Mouse (Mus musculus): ENCODE data around the gene Scpep1. TPM values are rescaled to one million over a fixed set of nuclear protein-coding genes. Genes with fewer than 3 reads are reported as not detected.
"Not testable (repeated sequence)": the region's sequence is repeated elsewhere in the genome, so short reads cannot be mapped to it uniquely, and the experiment has no call there.

Scpep1 gene
- polyA plus RNA-seq, 1 experiment from 2014 or later = 57.4 TPM

DNA sequence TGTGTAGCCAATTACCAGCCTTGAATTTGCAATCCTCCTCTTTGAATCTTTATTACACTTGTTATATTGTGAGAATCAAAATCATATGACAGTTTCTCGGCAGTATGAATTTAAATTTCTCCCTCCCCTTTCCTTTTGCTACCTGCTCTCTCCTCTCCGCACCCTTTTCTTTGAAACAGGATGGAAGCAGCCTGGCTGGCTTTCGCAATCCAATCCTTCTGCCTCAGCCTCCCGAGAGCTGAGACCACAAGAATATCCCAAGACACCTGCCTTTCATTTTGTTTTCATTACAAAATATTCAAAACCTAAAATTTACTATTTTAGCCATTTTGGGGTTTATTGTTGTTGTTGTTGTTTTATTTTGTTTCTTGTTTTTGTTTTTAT, 56.9 kb downstream of the Scpep1 start:
- 84% methylated on average over 4 of the region's 4 CpGs for WGBS
- Histone ChIP-seq H3K9me3 (no peaks in the 10 kb centered on the region), H3K36me3 (no peaks in the 10 kb centered on the region), H3K27me3 (ENCODE audit: insufficient read depth, poor library complexity, severe bottlenecking) (peaks cover 19% of the 10 kb centered on the region; the same call in 1 of the 2 replicates), H3K27ac (no peak overlapping the region), H3K4me1 (replicated peaks) (0 out of 2 replicates have a peak, but pooled peaks cover 4% of the 10 kb centered on the region), H3K4me3 (no peak overlapping the region)
- no peak for DNase-seq (ENCODE audit: low spot score)

DNA sequence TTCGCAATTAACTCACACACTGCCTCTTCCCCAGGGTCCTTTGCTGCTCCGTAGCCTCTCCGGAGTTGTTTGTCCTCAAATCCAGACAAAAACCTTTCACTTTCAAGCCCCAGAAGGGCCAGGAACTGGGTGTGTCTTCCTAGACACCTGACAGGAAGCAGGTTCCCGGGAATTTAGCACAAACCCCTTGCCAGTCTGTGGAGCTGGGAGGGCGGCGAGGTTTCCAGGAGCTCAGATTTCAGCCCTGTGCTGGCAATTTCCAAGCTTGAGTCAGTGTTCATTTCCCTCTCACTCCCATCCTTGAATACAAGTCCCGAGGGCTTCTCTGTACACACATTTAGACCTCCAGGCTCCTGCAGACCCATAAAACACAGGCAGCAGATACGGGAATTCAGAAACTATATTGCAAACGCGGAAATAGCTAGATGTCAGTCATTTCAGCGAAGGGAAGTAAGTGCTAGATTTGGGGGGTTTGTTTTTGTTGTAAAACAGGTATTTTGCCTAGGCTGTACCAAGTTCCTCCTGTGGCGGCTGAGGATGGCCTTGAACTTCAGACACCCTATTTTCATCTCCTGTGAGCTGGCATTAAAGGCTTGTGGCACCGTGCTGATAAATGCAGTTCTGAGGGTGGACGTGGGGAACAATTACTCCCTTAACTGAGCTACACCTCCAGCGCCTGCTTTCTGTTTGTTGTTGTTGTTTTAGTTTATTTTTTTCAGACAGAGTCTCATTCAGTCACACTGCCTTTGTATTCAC, 57.5 kb downstream of the Scpep1 start:
- Histone ChIP-seq H3K27ac (no peak overlapping the region), H3K27me3 (ENCODE audit: insufficient read depth, poor library complexity, severe bottlenecking) (peaks cover 19% of the 10 kb centered on the region; the same call in 1 of the 2 replicates), H3K4me3 (no peak overlapping the region), H3K4me1 (replicated peaks) (0 out of 2 replicates have a peak, but pooled peaks cover 4% of the 10 kb centered on the region), H3K36me3 (no peaks in the 10 kb centered on the region), H3K9me3 (no peaks in the 10 kb centered on the region)
- 53% methylated on average over 15 of the region's 15 CpGs for WGBS
- peak; percentile 27 for DNase-seq (ENCODE audit: low spot score)

DNA sequence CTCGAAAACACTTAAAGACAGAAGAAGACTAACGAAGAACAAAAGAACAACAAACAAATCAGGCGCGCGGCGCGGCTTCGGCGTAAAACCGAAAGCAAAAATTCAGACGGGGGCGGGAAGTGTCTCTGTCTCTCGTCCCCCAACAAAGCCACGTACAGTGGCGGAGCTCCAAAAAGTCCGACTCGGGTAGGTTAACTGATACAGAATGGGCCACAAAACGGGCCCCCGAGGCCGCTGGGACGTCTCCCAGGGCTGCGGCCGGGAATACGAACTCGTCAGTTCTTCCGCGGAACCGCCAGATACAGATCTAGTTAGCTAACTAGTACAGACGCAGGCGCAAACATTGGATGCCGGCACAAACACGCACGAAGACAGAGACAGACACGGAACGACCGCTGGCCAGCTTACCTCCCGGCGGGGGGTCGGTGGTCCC, 59.4 kb downstream of the Scpep1 start:
- H3K36me3 ChIP-seq; H3K9me3 ChIP-seq; H3K4me1 ChIP-seq (replicated peaks); DNase-seq (ENCODE audit: low spot score); H3K27ac ChIP-seq: not testable (repeated sequence)
- peak overlapping the region; percentile 40 for H3K4me3 ChIP-seq
- H3K27me3 ChIP-seq (ENCODE audit: insufficient read depth, poor library complexity, severe bottlenecking) = peaks cover 19% of the 10 kb centered on the region; the same call in 1 of the 2 replicates
- 34% methylated on average over 39 of the region's 39 CpGs for WGBS

DNA sequence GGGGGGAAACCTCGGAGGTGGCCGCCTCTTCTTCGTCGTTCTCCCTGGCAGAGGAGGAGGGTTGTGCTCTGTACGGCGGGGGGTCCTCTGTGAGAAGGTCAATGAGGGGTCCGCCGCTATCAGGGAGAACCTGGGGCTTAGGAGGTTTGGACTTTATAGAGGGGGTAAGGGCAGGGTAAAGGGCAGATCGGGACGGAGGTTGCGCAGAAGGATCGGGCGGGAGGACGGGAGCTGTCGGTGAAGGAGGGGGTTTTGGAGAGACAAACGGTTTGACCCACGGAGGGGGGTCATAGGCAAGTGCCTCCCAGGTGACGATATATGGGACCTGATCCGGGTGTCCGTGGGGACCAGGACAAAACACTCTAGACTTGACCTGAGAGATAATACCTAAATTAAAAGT, 60.0 kb downstream of the Scpep1 start:
- H3K9me3 ChIP-seq; H3K4me3 ChIP-seq; DNase-seq (ENCODE audit: low spot score); H3K27ac ChIP-seq; H3K36me3 ChIP-seq; H3K4me1 ChIP-seq (replicated peaks): not testable (repeated sequence)
- H3K27me3 ChIP-seq (ENCODE audit: insufficient read depth, poor library complexity, severe bottlenecking) = peaks cover 19% of the 10 kb centered on the region; the same call in 1 of the 2 replicates
- 58% methylated on average over 18 of the region's 20 CpGs for WGBS

DNA sequence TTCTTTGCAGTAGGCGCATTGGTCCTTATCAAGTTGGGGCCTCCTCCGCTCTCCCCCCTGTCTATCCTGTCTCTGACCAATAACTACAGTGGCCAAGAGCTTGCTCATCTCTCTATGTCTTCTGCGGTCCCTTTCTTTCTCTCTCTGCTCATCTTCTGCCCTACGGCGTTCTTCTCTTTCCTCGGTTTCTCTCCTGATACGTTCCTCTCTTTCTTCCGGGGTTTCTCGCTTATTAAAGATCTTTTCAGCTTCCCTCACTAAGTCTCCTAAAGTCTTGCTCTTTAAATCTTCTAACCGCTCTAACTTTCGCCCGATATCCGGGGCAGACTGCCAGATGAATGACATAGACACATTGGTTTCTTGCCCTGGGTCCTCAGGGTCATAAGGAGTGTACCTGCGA, 61.0 kb downstream of the Scpep1 start:
- H3K36me3 ChIP-seq; H3K9me3 ChIP-seq; H3K4me1 ChIP-seq (replicated peaks); DNase-seq (ENCODE audit: low spot score); H3K4me3 ChIP-seq; H3K27ac ChIP-seq: not testable (repeated sequence)
- H3K27me3 ChIP-seq (ENCODE audit: insufficient read depth, poor library complexity, severe bottlenecking) = peaks cover 19% of the 10 kb centered on the region; the same call in 1 of the 2 replicates
- 92% methylated on average over 12 of the region's 14 CpGs for WGBS

DNA sequence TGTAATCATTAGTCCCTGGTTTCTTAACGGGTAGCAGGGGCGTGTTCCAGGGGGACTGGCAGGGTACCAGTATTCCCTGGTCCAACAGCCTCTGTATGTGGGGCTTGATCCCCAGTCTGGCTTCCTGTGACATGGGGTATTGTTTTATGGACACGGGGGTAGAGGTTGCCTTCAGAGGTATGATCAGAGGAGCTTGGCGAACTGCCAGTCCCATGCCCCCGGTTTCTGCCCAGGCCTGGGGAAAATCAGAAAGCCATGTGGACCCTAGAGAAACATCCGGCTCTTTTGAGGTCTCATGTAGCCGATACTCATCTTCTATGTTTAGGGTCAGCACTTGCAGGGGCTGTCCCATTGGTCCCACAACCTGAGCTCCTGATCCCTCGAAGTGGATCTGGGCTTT, 61.8 kb downstream of the Scpep1 start:
- not testable (repeated sequence) for H3K36me3 ChIP-seq; H3K27ac ChIP-seq; DNase-seq (ENCODE audit: low spot score); H3K4me3 ChIP-seq; H3K4me1 ChIP-seq (replicated peaks); H3K9me3 ChIP-seq
- WGBS = 91% methylated on average over 3 of the region's 8 CpGs
- peaks cover 14% of the 10 kb centered on the region; the same call in 1 of the 2 replicates for H3K27me3 ChIP-seq (ENCODE audit: insufficient read depth, poor library complexity, severe bottlenecking)

DNA sequence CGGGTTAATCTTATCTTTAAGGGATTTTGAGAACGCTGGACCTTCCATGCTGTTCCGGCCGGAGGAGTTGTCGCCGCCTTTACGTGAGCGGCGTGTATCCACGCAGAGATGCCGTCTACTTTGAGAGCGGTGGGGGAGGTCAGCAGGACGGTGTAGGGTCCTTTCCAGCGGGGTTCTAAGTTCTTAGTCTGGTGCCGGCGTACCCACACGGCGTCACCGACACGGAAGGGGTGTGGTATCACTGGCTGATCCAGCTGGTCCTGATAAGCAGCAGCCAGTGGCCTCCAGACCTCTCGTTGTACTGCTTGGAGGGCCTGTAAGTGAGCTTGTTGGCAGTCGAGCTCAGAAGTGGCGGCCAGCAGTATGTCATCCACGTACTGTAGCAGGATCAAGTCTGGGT, 62.5 kb downstream of the Scpep1 start:
- not testable (repeated sequence) for DNase-seq (ENCODE audit: low spot score); H3K4me3 ChIP-seq; H3K9me3 ChIP-seq; H3K36me3 ChIP-seq; H3K4me1 ChIP-seq (replicated peaks); H3K27ac ChIP-seq
- peaks cover 10% of the 10 kb centered on the region; the same call in 1 of the 2 replicates for H3K27me3 ChIP-seq (ENCODE audit: insufficient read depth, poor library complexity, severe bottlenecking)
- 96% methylated on average over 23 of the region's 24 CpGs for WGBS

DNA sequence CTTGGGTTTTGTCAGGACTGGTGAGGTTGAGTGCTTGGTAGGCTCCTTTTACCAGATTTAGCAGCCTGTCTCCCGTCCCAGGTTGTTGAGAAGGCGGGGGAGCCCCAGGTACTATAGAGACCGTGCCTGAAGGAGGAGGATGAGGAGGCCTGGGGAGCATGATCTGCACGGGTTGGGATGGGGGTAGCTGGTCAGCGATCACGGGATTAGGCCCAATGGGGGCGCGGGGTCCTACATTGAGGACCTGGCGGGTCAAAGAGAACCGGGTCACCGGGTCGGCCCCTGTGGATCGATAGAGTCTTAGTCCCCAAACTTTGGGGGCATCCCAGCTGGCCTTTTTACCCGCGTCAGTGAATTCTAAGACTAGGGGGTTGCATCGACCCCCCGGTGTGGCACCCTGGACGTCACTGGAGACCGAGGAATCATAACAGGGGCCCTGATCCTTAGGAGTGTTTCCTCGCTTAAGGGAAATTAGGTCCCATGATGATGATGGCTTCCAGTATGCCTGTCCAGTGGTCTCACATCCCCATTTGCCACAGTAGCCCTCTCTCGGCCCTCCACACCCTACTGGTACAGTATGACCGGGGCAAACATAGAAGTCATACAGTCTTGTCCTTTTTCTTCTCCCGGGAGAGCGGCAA, 63.2 kb downstream of the Scpep1 start:
- DNase-seq (ENCODE audit: low spot score); H3K9me3 ChIP-seq; H3K27ac ChIP-seq; H3K27me3 ChIP-seq (ENCODE audit: insufficient read depth, poor library complexity, severe bottlenecking); H3K4me1 ChIP-seq (replicated peaks); H3K4me3 ChIP-seq; H3K36me3 ChIP-seq: not testable (repeated sequence)
- WGBS = 96% methylated on average over 24 of the region's 24 CpGs

DNA sequence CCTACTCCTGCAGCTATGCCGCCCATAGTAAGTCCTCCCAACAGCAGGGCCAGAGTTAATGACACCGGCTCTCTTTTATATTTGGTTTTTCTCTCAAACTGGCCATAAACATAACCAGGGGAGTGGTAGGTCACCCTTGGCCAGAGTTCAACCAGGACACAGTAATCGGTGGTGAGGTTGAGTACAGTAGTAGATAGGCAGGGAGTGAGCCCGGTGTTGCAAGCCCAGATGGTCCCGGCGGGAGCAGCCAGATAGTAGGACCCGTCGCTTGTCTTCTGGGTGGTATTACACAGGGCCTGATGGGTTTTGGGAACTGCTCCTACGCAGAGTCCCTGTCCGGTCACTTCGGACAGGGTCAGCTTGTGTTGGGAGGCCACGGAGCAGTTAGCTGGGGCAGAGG, 63.8 kb downstream of the Scpep1 start:
- DNase-seq (ENCODE audit: low spot score); H3K27me3 ChIP-seq (ENCODE audit: insufficient read depth, poor library complexity, severe bottlenecking); H3K9me3 ChIP-seq; H3K4me3 ChIP-seq; H3K27ac ChIP-seq; H3K36me3 ChIP-seq; H3K4me1 ChIP-seq (replicated peaks): not testable (repeated sequence)
- 96% methylated on average over 12 of the region's 12 CpGs for WGBS

DNA sequence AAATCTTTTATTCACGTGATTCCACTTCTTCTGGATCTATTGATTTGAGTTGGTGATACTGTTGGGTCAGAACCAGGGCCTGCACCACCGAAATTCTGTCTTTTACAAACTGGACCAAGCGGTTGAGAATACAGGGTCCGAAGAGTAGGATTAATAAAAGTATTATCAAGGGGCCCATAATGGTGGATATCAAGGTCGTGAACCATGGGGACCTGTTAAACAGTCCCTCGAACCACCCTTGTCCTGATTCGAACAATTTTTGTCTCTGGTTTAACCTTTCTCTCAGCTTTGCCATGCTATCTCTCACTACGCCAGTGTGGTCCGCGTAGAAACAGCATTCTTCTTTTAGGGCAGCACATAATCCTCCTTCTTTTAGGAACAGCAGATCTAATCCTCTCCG, 64.4 kb downstream of the Scpep1 start:
- not testable (repeated sequence) for H3K27ac ChIP-seq; H3K27me3 ChIP-seq (ENCODE audit: insufficient read depth, poor library complexity, severe bottlenecking); H3K36me3 ChIP-seq; H3K4me3 ChIP-seq; H3K4me1 ChIP-seq (replicated peaks); H3K9me3 ChIP-seq; DNase-seq (ENCODE audit: low spot score)
- 89% methylated on average over 8 of the region's 11 CpGs for WGBS

DNA sequence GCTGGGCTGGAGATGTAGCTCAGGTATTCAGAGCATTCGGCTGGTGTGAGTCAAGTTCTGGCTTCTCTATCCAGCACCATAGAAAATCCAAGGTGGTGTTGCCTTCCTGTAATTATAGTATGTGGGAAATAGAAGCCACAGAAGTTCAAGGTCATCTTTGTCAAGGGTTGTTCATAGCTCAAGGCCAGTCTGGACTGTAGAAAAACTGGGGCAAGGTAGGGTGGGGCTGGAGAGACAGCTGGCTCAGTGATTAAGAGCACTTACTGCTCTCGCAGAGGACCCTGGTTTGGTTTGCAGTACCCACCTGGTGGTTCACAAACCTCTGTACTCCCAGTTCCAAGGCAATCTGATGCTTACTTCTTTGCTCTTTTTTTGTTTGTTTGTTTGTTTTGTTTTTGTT, 66.3 kb downstream of the Scpep1 start:
- no peak overlapping the region for H3K27ac ChIP-seq
- WGBS = 90% methylated on average over 2 of the region's 2 CpGs
- no peaks in the 10 kb centered on the region for H3K4me1 ChIP-seq (replicated peaks)
- H3K9me3 ChIP-seq = no peaks in the 10 kb centered on the region
- no peaks in the 10 kb centered on the region for H3K27me3 ChIP-seq (ENCODE audit: insufficient read depth, poor library complexity, severe bottlenecking)
- no peak overlapping the region for H3K4me3 ChIP-seq
- DNase-seq (ENCODE audit: low spot score) = no peak
- H3K36me3 ChIP-seq = no peaks in the 10 kb centered on the region

DNA sequence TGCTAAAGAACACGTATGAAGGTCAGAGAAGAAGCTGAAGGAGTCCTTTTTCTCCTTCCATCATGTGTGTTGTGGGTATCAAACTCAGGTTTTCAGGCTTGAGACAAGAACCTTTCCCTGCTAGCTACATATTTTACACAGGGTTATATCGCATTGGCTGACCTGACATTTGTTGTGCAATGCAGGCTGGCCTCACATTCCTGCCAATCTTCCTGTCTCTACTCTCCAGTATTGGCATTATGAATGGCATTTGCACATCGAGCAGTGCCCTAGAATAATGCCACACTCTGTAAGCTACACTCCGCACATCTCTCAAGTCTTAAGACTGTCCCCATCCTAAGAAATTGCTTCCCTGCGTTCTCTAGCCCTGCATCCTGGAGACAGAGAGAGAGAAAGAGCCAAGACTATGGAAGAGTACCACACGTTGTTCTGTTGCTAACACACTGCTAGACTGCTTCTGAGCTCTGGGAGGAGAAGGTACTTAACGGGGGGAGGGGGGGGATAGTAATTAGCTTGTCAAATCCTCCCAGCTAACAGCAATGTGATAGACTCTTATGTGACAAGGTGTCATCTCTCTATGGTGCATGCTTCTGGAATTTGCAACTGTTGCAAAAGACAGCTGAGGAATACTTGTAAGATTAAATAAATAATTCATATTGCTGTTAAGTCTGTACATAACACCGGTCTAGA, 70.7 kb downstream of the Scpep1 start:
- WGBS = 79% methylated on average over 8 of the region's 8 CpGs
- no peaks in the 10 kb centered on the region for H3K9me3 ChIP-seq
- H3K27me3 ChIP-seq (ENCODE audit: insufficient read depth, poor library complexity, severe bottlenecking) = no peaks in the 10 kb centered on the region
- H3K27ac ChIP-seq = no peak overlapping the region
- no peak for DNase-seq (ENCODE audit: low spot score)
- H3K4me1 ChIP-seq (replicated peaks) = no peaks in the 10 kb centered on the region
- no peaks in the 10 kb centered on the region for H3K36me3 ChIP-seq
- no peak overlapping the region for H3K4me3 ChIP-seq

DNA sequence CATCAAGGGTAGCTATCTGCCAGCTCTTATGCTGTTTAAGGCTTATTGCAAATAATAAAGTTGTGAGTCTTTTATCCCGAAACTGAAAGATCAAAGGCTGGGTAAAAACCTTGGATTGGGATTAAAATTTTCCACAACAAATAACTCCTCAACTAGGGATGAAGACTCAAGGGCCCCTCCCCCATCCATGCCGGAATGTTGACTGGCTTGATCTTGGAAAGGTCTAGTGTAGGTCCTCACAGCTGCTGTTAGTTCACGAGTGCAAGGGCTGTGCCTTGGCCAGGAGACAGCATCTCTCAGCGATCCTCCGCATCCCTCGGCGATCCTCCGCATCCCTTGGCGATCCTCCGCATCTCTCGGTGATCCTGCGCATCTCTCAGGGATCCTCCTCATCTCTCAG, 77.3 kb downstream of the Scpep1 start:
- no peaks in the 10 kb centered on the region for H3K9me3 ChIP-seq
- 91% methylated on average over 12 of the region's 12 CpGs for WGBS
- no peak overlapping the region for H3K27ac ChIP-seq
- H3K36me3 ChIP-seq = no peaks in the 10 kb centered on the region
- H3K4me1 ChIP-seq (replicated peaks) = peaks cover 8% of the 10 kb centered on the region; the same call in 1 of the 2 replicates
- H3K27me3 ChIP-seq (ENCODE audit: insufficient read depth, poor library complexity, severe bottlenecking) = peaks cover 18% of the 10 kb centered on the region
- DNase-seq (ENCODE audit: low spot score) = no peak
- no peak overlapping the region for H3K4me3 ChIP-seq

All from hindbrain, embryonic 10.5 days (tissue).